Mouse (Mus musculus) hindbrain, embryonic 12.5 days (tissue): ENCODE results near the gene P2ry6. TPM values are rescaled to one million over a fixed set of nuclear protein-coding genes. Genes with fewer than 3 reads are reported as not detected.
A peak's percentile ranks its signal among the peaks of the same experiment; 100 is the strongest.

Source experiments
- ATAC-seq: fragments of 200-750 bp; cut with Nextera tagmentation; 2 replicates; pipeline ENCODE4 v1.8.0; 2017; ENCODE audit warnings: moderate TSS enrichment; ENCODE audit not compliant: low FRiP score
- H3K27ac ChIP-seq: fragments of 300-500 bp; sonication (generic); 2 replicates; pipeline ENCODE4 v1.5.1; 2016; ENCODE audit warnings: mild to moderate bottlenecking
- H3K27me3 ChIP-seq: fragments of 300-500 bp; sonication (generic); 2 replicates; pipeline ENCODE4 v1.6.1; 2016; ENCODE audit warnings: mild to moderate bottlenecking
- H3K36me3 ChIP-seq: fragments of 300-500 bp; sonication (generic); 2 replicates; pipeline ENCODE4 v1.6.1; 2016; ENCODE audit warnings: mild to moderate bottlenecking
- H3K4me1 ChIP-seq: fragments of 300-500 bp; sonication (generic); 2 replicates; pipeline ENCODE4 v1.6.1; 2016
- H3K4me2 ChIP-seq: fragments of 300-500 bp; sonication (generic); replicated peaks from 2 replicates; pipeline ENCODE4 v1.6.1; 2016; ENCODE audit warnings: mild to moderate bottlenecking
- H3K4me3 ChIP-seq: fragments of 300-500 bp; sonication (generic); 2 replicates; pipeline ENCODE4 v1.5.1; 2016; ENCODE audit warnings: mild to moderate bottlenecking
- H3K9ac ChIP-seq: fragments of 300-500 bp; sonication (generic); 2 replicates; pipeline ENCODE4 v1.6.1; 2016; ENCODE audit warnings: mild to moderate bottlenecking, moderate library complexity
- H3K9me3 ChIP-seq: fragments of 300-500 bp; sonication (generic); replicated peaks from 2 replicates; pipeline ENCODE4 v1.6.1; 2016; ENCODE audit warnings: mild to moderate bottlenecking
- WGBS: fragments of 180-500 bp; shearing (Covaris S2); methylation state at CpG from one replicate; pipeline ENCODE4 v1.1.7; 2016; 5-methylcytosine and 5-hydroxymethylcytosine counted together
- polyA plus RNA-seq: library from polyadenylated mRNA; unstranded; fragments of >200 nt; fragmentation: Nextera tagmentation; extraction: Ambion mirVana; gene quantifications from 2 replicates; pipeline ENCODE4 v1.2.1, GENCODE M21; 2016

The P2ry6 gene
- polyA plus RNA-seq, 1 experiment from 2014 or later: 2.8 TPM

DNA sequence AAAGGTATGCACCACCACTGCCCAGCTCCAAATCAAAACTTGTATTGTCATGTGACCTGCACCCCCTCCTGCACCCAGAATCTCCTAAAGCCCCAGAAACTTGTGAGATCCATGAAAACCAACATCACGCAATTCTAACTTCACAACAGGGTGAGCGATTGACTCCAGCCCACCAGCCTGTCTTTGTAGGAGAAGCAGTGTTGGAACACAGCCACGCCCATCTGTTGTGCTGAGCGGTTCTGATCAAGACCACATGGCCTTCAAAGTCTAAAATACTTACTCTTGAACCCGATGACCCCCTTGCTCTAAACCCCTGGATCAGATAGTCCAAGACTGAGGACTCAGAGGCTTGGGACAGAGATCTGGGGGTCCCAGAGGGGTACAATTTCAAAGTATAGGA is 25.2 kb upstream of the P2ry6 start:
- Histone ChIP-seq H3K36me3 (no peaks in the 10 kb centered on the region), H3K4me2 (no peak overlapping the region), H3K4me3 (no peak overlapping the region), H3K27ac (no peak overlapping the region; the same call in 1 of the 2 replicates), H3K27me3 (no peaks in the 10 kb centered on the region), H3K9ac (no peak overlapping the region), H3K9me3 (no peaks in the 10 kb centered on the region), H3K4me1 (no peaks in the 10 kb centered on the region)
- 74% methylated on average over 5 of the region's 5 CpGs for WGBS
- ATAC-seq: no peak

GRCm38 (mm10) chr7:100998578-100998960 is 24.1 kb upstream of the P2ry6 start:
- Histone ChIP-seq H3K4me1 (peaks cover under 1% of the 10 kb centered on the region; the same call in 1 of the 2 replicates), H3K9me3 (no peaks in the 10 kb centered on the region), H3K27me3 (no peaks in the 10 kb centered on the region), H3K36me3 (no peaks in the 10 kb centered on the region), H3K4me3 (no peak overlapping the region), H3K4me2 (no peak overlapping the region), H3K9ac (no peak overlapping the region), H3K27ac (no peak overlapping the region)
- 92% methylated on average over 24 of the region's 24 CpGs for WGBS
- no peak for ATAC-seq

GRCm38 (mm10) chr7:100997951-100998577 is 23.6 kb upstream of the P2ry6 start:
- no peak for ATAC-seq
- Histone ChIP-seq H3K9me3 (no peaks in the 10 kb centered on the region), H3K27me3 (no peaks in the 10 kb centered on the region), H3K4me3 (no peak overlapping the region), H3K4me1 (peaks cover 6% of the 10 kb centered on the region; the same call in 1 of the 2 replicates), H3K4me2 (no peak overlapping the region), H3K36me3 (no peaks in the 10 kb centered on the region), H3K9ac (no peak overlapping the region), H3K27ac (no peak overlapping the region)
- WGBS: 87% methylated on average over 31 of the region's 31 CpGs

GRCm38 (mm10) chr7:100997215-100997614 is 22.8 kb upstream of the P2ry6 start:
- Histone ChIP-seq H3K9me3 (no peaks in the 10 kb centered on the region), H3K36me3 (no peaks in the 10 kb centered on the region), H3K27me3 (no peaks in the 10 kb centered on the region), H3K4me2 (no peak overlapping the region), H3K27ac (no peak overlapping the region), H3K9ac (no peak overlapping the region), H3K4me1 (peaks cover 7% of the 10 kb centered on the region; the same call in 1 of the 2 replicates), H3K4me3 (no peak overlapping the region)
- ATAC-seq: no peak
- WGBS: 67% methylated on average over 1 of the region's 1 CpGs

- no peak overlapping the region for H3K9ac ChIP-seq
- H3K27me3 ChIP-seq: no peaks in the 10 kb centered on the region
- no peak for ATAC-seq
- peaks cover 7% of the 10 kb centered on the region for H3K4me1 ChIP-seq
- no peak overlapping the region for H3K27ac ChIP-seq
- no peak overlapping the region for H3K4me3 ChIP-seq
- no peaks in the 10 kb centered on the region for H3K36me3 ChIP-seq
- WGBS: 92% methylated on average over 3 of the region's 3 CpGs
- H3K4me2 ChIP-seq: no peak overlapping the region
- H3K9me3 ChIP-seq: no peaks in the 10 kb centered on the region
Observed at GRCm38 (mm10) chr7:100995951-100996350, 21.5 kb upstream of the P2ry6 start.

- Histone ChIP-seq H3K36me3 (no peaks in the 10 kb centered on the region), H3K9me3 (no peaks in the 10 kb centered on the region), H3K4me2 (no peak overlapping the region), H3K4me3 (no peak overlapping the region), H3K27me3 (no peaks in the 10 kb centered on the region), H3K9ac (no peak overlapping the region), H3K27ac (no peak overlapping the region), H3K4me1 (peaks cover 9% of the 10 kb centered on the region)
- no peak for ATAC-seq
- WGBS: 78% methylated on average over 7 of the region's 7 CpGs
Observed at GRCm38 (mm10) chr7:100995260-100995864, 20.9 kb upstream of the P2ry6 start.

- H3K9ac ChIP-seq: no peak overlapping the region
- no peak overlapping the region for H3K27ac ChIP-seq
- peaks cover 10% of the 10 kb centered on the region for H3K4me1 ChIP-seq
- WGBS: 38% methylated on average over 4 of the region's 4 CpGs
- no peaks in the 10 kb centered on the region for H3K9me3 ChIP-seq
- no peaks in the 10 kb centered on the region for H3K36me3 ChIP-seq
- no peak for ATAC-seq
- H3K4me3 ChIP-seq: no peak overlapping the region
- no peak overlapping the region for H3K4me2 ChIP-seq
- H3K27me3 ChIP-seq: no peaks in the 10 kb centered on the region
Observed at GRCm38 (mm10) chr7:100993166-100993565, 18.7 kb upstream of the P2ry6 start.

DNA sequence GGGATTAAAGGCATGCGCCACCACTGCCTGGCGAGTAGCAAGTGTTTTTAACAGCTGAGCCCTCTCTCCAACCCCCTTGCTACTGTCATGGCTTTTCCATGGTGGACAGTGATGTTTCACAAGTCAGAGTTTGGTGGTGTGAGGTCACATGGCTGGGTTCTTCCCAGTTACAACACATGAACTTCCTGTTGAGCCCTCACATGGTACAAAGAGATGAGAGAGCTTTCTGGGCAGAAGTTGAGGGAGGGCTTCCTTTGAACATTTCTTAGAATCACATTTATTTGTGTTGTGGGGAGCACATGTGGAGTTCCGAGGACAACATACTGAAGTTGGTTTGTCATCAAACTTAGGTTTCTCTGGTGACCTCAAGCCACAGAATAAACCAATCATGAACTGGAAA is 17.5 kb upstream of the P2ry6 start:
- no peaks in the 10 kb centered on the region for H3K9me3 ChIP-seq
- WGBS: 89% methylated on average over 3 of the region's 3 CpGs
- H3K36me3 ChIP-seq: no peaks in the 10 kb centered on the region
- peaks cover 10% of the 10 kb centered on the region for H3K4me1 ChIP-seq
- H3K27me3 ChIP-seq: no peaks in the 10 kb centered on the region
- no peak overlapping the region for H3K4me3 ChIP-seq
- no peak overlapping the region for H3K4me2 ChIP-seq
- no peak overlapping the region for H3K27ac ChIP-seq
- no peak overlapping the region for H3K9ac ChIP-seq
- no peak for ATAC-seq

- no peaks in the 10 kb centered on the region for H3K36me3 ChIP-seq
- no peaks in the 10 kb centered on the region for H3K27me3 ChIP-seq
- H3K27ac ChIP-seq: no peak overlapping the region
Observed at GRCm38 (mm10) chr7:100990636-100991311, 16.3 kb upstream of the P2ry6 start.

DNA sequence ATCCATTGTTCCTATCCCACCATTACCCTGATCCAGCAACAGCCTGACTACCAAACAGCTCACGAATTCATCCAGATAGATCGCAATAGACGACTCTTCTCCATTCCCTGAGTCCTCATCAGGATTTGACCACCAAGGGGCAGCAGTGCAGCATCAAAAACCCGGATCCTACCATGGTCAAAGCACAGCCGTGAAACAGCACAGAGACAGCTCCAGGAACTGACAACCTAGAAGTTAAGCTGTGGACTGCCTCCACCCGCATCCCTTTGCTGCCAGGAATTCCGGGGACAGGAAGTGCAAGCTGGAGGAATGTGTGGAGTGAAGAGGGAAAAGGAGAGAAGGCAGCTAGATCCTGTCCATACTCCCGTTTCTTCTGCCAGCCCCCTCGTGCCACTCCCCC is 13.6 kb upstream of the P2ry6 start:
- Histone ChIP-seq H3K4me1 (peaks cover 17% of the 10 kb centered on the region), H3K27ac (no peak overlapping the region), H3K36me3 (no peaks in the 10 kb centered on the region), H3K9ac (no peak overlapping the region), H3K4me2 (no peak overlapping the region), H3K4me3 (no peak overlapping the region), H3K27me3 (no peaks in the 10 kb centered on the region), H3K9me3 (no peaks in the 10 kb centered on the region)
- 0 out of 2 replicates have a peak, but pooled peaks have one; percentile 12 for ATAC-seq
- 26% methylated on average over 9 of the region's 9 CpGs for WGBS

More at GRCm38 (mm10) chr7:100990636-100991311, 16.3 kb upstream of the P2ry6 start:
- WGBS: 51% methylated on average over 9 of the region's 9 CpGs
- no peak overlapping the region for H3K4me3 ChIP-seq
- H3K4me1 ChIP-seq: peaks cover 10% of the 10 kb centered on the region
- ATAC-seq: peak; percentile 42; the same call in 1 of the 2 replicates
- H3K4me2 ChIP-seq: no peak overlapping the region
- H3K9ac ChIP-seq: no peak overlapping the region
- no peaks in the 10 kb centered on the region for H3K9me3 ChIP-seq

GRCm38 (mm10) chr7:100984452-100985395 is 10.3 kb upstream of the P2ry6 start:
- Histone ChIP-seq H3K9me3 (no peaks in the 10 kb centered on the region), H3K27ac (0 out of 2 replicates have a peak overlapping the region, but pooled peaks have one; percentile 19), H3K4me2 (peak overlapping the region; percentile 3; the same call in 1 of the 2 replicates), H3K9ac (no peak overlapping the region), H3K36me3 (no peaks in the 10 kb centered on the region), H3K4me1 (peaks cover 13% of the 10 kb centered on the region), H3K27me3 (no peaks in the 10 kb centered on the region), H3K4me3 (no peak overlapping the region)
- peak; percentile 80 for ATAC-seq
- 34% methylated on average over 21 of the region's 21 CpGs for WGBS

- peaks cover 18% of the 10 kb centered on the region for H3K27me3 ChIP-seq
- H3K4me1 ChIP-seq: peaks cover 8% of the 10 kb centered on the region
- no peak for ATAC-seq
- H3K9ac ChIP-seq: no peak overlapping the region
- no peak overlapping the region for H3K27ac ChIP-seq
- H3K9me3 ChIP-seq: no peaks in the 10 kb centered on the region
- H3K4me2 ChIP-seq: no peak overlapping the region
- 62% methylated on average over 2 of the region's 2 CpGs for WGBS
- no peak overlapping the region for H3K4me3 ChIP-seq
- no peaks in the 10 kb centered on the region for H3K36me3 ChIP-seq
Observed at GRCm38 (mm10) chr7:100979175-100979574, 4.7 kb upstream of the P2ry6 start.
